Mouse (Mus musculus) ovary, postnatal 10 days (tissue): ENCODE results near the gene Treml1.
"Not testable (repeated sequence)": the region's sequence is repeated elsewhere in the genome, so short reads cannot be mapped to it uniquely, and the experiment has no call there.

Source experiments
- DNase-seq: peaks from one replicate; pipeline ENCODE4 v3.0.0; 2022; ENCODE audit warnings: low spot score

The Treml1 gene

GRCm38 (mm10) chr17:48359616-48360015 is at the start of gene Treml1:
Gene Treml1, plus strand, starts transcription at chr17:48359916.
- DNase-seq = no peak

GRCm38 (mm10) chr17:48312124-48312523 is 47.6 kb upstream of the Treml1 start:
- DNase-seq = no peak

- DNase-seq = not testable (repeated sequence)
Observed at GRCm38 (mm10) chr17:48315905-48316579, 43.7 kb upstream of the Treml1 start, which contains the start of gene B430306N03Rik. Gene B430306N03Rik, plus strand, starts transcription at chr17:48316141.

- DNase-seq = no peak
Observed at GRCm38 (mm10) chr17:48318686-48319085, 41.0 kb upstream of the Treml1 start.

GRCm38 (mm10) chr17:48321279-48321678 is 38.4 kb upstream of the Treml1 start:
- no peak for DNase-seq

GRCm38 (mm10) chr17:48323236-48323635 is 36.5 kb upstream of the Treml1 start:
- no peak for DNase-seq

- no peak for DNase-seq
Observed at GRCm38 (mm10) chr17:48324258-48324657, 35.5 kb upstream of the Treml1 start.

- no peak for DNase-seq
Observed at GRCm38 (mm10) chr17:48325093-48325492, 34.6 kb upstream of the Treml1 start.

GRCm38 (mm10) chr17:48325638-48326037 is 34.1 kb upstream of the Treml1 start:
- DNase-seq = no peak

GRCm38 (mm10) chr17:48326656-48327055 is 33.1 kb upstream of the Treml1 start:
- DNase-seq = no peak

GRCm38 (mm10) chr17:48332524-48332923 is 27.2 kb upstream of the Treml1 start:
- DNase-seq = no peak

- no peak for DNase-seq
Observed at GRCm38 (mm10) chr17:48334186-48334585, 25.5 kb upstream of the Treml1 start.

- peak; percentile 50 for DNase-seq
Observed at GRCm38 (mm10) chr17:48336857-48337256, 22.9 kb upstream of the Treml1 start.

GRCm38 (mm10) chr17:48340267-48340666 is 19.4 kb upstream of the Treml1 start:
- no peak for DNase-seq

GRCm38 (mm10) chr17:48341947-48342346 is 17.8 kb upstream of the Treml1 start:
- DNase-seq = no peak

- no peak for DNase-seq
Observed at GRCm38 (mm10) chr17:48343065-48343464, 16.7 kb upstream of the Treml1 start.

- DNase-seq = no peak
Observed at GRCm38 (mm10) chr17:48345824-48346223, 13.9 kb upstream of the Treml1 start.

- DNase-seq = no peak
Observed at GRCm38 (mm10) chr17:48346231-48346630, 13.5 kb upstream of the Treml1 start, which contains the start of gene Trem2. Gene Trem2, plus strand, starts transcription at chr17:48346401.

- no peak for DNase-seq
Observed at GRCm38 (mm10) chr17:48346834-48347233, 12.9 kb upstream of the Treml1 start.

- no peak for DNase-seq
Observed at GRCm38 (mm10) chr17:48347287-48347686, 12.4 kb upstream of the Treml1 start.

GRCm38 (mm10) chr17:48350681-48351193 is 9.0 kb upstream of the Treml1 start:
- DNase-seq = no peak

- DNase-seq = not testable (repeated sequence)
Observed at GRCm38 (mm10) chr17:48352976-48353375, 6.7 kb upstream of the Treml1 start.

- DNase-seq = no peak
Observed at GRCm38 (mm10) chr17:48355822-48356221, 3.9 kb upstream of the Treml1 start.

- DNase-seq = no peak
Observed at GRCm38 (mm10) chr17:48357892-48358291, 1.8 kb upstream of the Treml1 start.
